ENCODE assay signal across 24 mouse cellular contexts in the genomic region with DNA sequence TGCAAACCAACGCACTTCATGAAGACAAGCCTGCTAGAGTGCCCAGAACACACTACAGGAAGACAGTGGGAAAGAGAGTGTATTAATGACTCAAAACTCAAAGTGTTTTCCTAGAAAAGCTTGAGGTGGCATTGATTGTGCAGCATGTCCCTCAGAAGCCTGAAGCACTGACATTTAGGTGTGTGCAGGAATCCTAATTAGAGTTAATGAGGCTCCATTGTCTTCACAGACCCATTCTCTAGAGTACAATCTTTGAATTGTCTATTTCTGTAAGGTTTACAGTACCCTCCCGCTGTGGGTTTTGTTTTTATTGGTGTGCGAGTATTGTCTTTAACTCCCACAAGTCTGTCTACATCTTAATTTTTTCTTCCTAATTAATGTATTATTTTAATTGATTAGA.
"Had no signal": no experiment of that assay in that cellular context is flagged by ENCODE, and none has a peak within 500 bp of the region (broad histone marks: within the 10 kb centered on the region; RNA-seq: fewer than 3 reads in every experiment).

No protein-coding gene starts in this region.

- H3K36me3 ChIP-seq: embryonic facial prominence, embryonic 10.5 days; embryonic facial prominence, embryonic 12.5 days; embryonic facial prominence, embryonic 13.5 days; embryonic facial prominence, embryonic 15.5 days; forebrain, embryonic 10.5 days; forebrain, embryonic 12.5 days; forebrain, embryonic 15.5 days had no signal

- H3K4me3 ChIP-seq: embryonic facial prominence, embryonic 10.5 days; embryonic facial prominence, embryonic 12.5 days; embryonic facial prominence, embryonic 13.5 days; embryonic facial prominence, embryonic 15.5 days; erythroblast, embryonic 14.5 days; forebrain, embryonic 10.5 days; forebrain, embryonic 12.5 days; forebrain, embryonic 13.5 days; forebrain, embryonic 15.5 days; gastrocnemius, adult 2 months; heart, adult 2 months had no signal

- H3K27me3 ChIP-seq: embryonic facial prominence, embryonic 12.5 days; embryonic facial prominence, embryonic 13.5 days; embryonic facial prominence, embryonic 15.5 days; forebrain, embryonic 12.5 days; forebrain, embryonic 13.5 days; forebrain, embryonic 15.5 days had no signal

- H3K27ac ChIP-seq: embryonic facial prominence, embryonic 10.5 days; embryonic facial prominence, embryonic 12.5 days; embryonic facial prominence, embryonic 13.5 days; embryonic facial prominence, embryonic 15.5 days; forebrain, embryonic 10.5 days; forebrain, embryonic 12.5 days; forebrain, embryonic 13.5 days; forebrain, embryonic 15.5 days; gastrocnemius, adult 2 months; heart, adult 2 months had no signal

- DNase-seq: cerebellum, adult 9-10 months; cerebellum, adult 9-11 months; cerebellum, postnatal 14 days; cerebellum, postnatal 25 days; cerebellum, postnatal 36 days; embryo, embryonic 11 days; forebrain, postnatal 0 days; gastrocnemius, adult 2 months; gastrocnemius, postnatal 10 days; gastrocnemius, postnatal 14 days; gastrocnemius, postnatal 25 days; gastrocnemius, postnatal 36 days; heart, adult 11 months; heart, adult 18-20 months; heart, adult 2 months had no signal

- H3K4me1 ChIP-seq: embryonic facial prominence, embryonic 12.5 days; embryonic facial prominence, embryonic 13.5 days; embryonic facial prominence, embryonic 15.5 days; forebrain, embryonic 10.5 days; forebrain, embryonic 12.5 days; forebrain, embryonic 13.5 days; forebrain, embryonic 15.5 days had no signal
